Mouse (Mus musculus): ENCODE results near the gene Zfp784. TPM values are rescaled to one million over a fixed set of nuclear protein-coding genes. Genes with fewer than 3 reads are reported as not detected.
"Not testable (repeated sequence)": the region's sequence is repeated elsewhere in the genome, so short reads cannot be mapped to it uniquely, and the experiment has no call there.

Gene Zfp784
- polyA plus RNA-seq, 1 experiment from 2014 or later, result 7.8 TPM

DNA sequence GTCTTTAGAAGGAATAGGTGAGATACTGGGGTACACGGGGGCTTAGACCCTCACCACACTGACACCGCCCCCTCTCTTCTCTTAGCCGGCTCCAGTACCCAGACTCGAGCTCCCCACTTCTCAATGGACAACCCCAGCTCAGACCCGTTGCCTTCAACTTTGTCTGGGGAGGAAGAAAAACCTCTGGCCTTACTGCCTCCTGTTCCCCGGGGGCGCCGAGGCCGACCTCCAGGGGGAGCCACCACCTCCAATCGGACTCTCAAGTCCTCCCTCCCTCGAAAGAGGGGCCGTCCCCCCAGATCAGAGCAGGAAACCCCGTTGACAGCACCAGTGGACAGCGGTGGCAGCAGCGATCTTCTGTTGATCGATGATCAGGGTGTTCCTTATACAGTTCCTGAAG lies 20.9 kb downstream of the Zfp784 start:
- H3K36me3 ChIP-seq, result peaks cover 20% of the 10 kb centered on the region
- no peak for ATAC-seq (ENCODE audit: low FRiP score)

DNA sequence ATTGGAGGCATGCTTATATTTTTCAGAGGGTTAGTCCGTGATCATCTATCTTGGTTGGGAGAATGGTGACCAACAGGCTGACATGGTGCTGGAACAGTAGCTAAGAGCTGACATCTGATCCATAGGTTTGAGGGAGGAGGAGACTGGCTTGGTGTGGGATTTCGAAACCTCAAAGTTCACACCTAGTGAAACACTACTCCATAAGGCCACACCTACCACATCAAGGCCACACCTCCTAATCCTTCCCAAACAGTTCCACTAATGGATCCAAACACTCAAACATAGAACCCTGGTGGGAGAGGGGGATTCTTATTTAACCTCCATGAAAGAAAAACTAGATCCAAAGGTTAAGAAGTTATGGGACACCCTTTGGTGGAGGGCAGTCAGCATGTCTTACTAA lies 21.3 kb downstream of the Zfp784 start:
- H3K4me1 ChIP-seq (replicated peaks), result peaks cover 28% of the 10 kb centered on the region
- H3K27me3 ChIP-seq, result no peaks in the 10 kb centered on the region
- H3K4me2 ChIP-seq, result no peak overlapping the region
- H3K27ac ChIP-seq, result no peak overlapping the region
- H3K9ac ChIP-seq, result no peak overlapping the region
- WGBS, result 100% methylated on average over 2 of the region's 2 CpGs
- peaks cover 20% of the 10 kb centered on the region for H3K36me3 ChIP-seq
- H3K9me3 ChIP-seq, result no peaks in the 10 kb centered on the region
- no peak for ATAC-seq (ENCODE audit: low FRiP score)
- no peak overlapping the region for H3K4me3 ChIP-seq

More for the DNA sequence above, 20.9 kb downstream of the Zfp784 start:
- Histone ChIP-seq H3K9ac (no peak overlapping the region), H3K27ac (no peak overlapping the region), H3K9me3 (no peaks in the 10 kb centered on the region), H3K4me2 (no peak overlapping the region), H3K27me3 (no peaks in the 10 kb centered on the region), H3K4me3 (no peak overlapping the region), H3K4me1 (replicated peaks) (peaks cover 32% of the 10 kb centered on the region)
- 92% methylated on average over 16 of the region's 16 CpGs for WGBS

DNA sequence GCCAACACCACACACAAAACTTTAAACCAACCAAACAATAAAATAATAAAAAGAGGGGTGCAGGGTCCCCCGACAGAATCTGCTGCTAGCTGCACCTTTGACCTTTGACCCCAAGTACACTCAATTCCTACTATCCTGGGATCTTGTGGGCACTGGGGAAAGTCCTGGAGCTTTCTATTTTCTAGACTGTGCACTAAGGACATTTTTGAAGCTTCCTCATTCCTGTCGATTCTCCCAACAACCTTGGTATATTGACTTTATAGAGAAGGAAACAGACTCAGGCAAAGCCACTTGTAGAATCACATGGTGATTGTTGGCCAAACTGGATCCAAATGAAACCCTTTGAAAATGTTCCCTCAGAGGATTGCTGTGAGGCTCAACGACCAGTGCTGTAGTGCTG lies 22.2 kb downstream of the Zfp784 start:
- WGBS, result 59% methylated on average over 3 of the region's 3 CpGs
- peak overlapping the region; percentile 61 for H3K4me2 ChIP-seq

DNA sequence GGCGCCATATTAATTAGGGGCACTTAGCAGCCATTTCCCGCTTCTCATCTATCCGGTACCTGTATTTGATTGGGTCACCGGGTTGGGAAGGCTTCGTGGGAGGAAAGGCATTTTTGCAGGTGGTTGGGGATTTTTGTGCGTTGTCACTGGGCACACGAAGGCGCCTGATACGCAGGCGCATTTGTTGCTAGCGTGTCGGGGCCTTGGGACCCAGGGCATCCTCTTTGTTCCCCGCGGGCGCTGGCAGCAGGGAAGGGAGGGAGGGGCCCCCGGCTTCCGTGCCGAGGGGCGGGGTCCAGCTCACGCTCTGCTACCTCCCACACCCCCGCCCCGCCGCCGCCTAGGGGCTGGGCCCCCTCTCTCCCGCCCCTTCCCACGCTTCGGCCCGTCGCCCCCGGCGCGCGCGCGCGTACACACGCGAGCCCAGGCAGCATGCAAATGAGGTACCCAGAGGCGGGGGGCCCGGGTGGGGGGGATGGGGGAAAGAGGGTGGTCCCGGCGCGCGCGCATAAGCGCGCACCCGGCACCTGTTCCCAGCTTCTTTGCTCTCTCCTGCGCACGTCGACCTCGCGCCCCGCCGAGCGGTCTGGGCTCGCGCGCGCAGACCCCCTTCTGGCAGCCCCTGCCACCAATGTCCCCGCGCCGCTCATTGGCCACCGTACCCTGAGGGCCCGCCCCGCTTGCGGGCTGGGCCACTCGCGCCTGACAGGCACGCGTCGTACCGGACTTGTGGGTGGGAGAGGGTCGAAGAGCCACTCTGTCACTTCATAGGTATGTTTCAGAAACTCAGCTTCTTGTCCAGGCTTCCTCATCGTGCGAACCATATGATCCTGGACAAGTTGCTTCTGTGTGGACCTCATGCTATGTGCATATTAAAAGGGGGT lies 22.9 kb downstream of the Zfp784 start, which contains the start of gene Gm44973:
Gene Gm44973, plus strand, starts transcription at position 379 of the 884 bp plus-strand sequence.
- Histone ChIP-seq H3K27me3 (no peaks in the 10 kb centered on the region), H3K4me1 (replicated peaks) (peaks cover 15% of the 10 kb centered on the region), H3K27ac (peak within 1 kb of the TSS; percentile 99), H3K9me3 (no peaks in the 10 kb centered on the region), H3K9ac (peak within 1 kb of the TSS; percentile 80), H3K36me3 (peaks cover 31% of the 10 kb centered on the region), H3K4me2 (peak within 1 kb of the TSS; percentile 61), H3K4me3 (peak within 1 kb of the TSS; percentile 71)
- WGBS, result under 1% methylated on average over 54 of the region's 76 CpGs
- ATAC-seq (ENCODE audit: low FRiP score), result peak; percentile 78

More for the DNA sequence above, 22.2 kb downstream of the Zfp784 start:
- ATAC-seq (ENCODE audit: low FRiP score), result no peak
- H3K9me3 ChIP-seq, result no peaks in the 10 kb centered on the region
- H3K27ac ChIP-seq, result peak overlapping the region; percentile 99
- H3K36me3 ChIP-seq, result peaks cover 24% of the 10 kb centered on the region
- peak overlapping the region; percentile 76 for H3K9ac ChIP-seq
- no peaks in the 10 kb centered on the region for H3K27me3 ChIP-seq
- H3K4me1 ChIP-seq (replicated peaks), result peaks cover 19% of the 10 kb centered on the region
- H3K4me3 ChIP-seq, result peak overlapping the region; percentile 71

DNA sequence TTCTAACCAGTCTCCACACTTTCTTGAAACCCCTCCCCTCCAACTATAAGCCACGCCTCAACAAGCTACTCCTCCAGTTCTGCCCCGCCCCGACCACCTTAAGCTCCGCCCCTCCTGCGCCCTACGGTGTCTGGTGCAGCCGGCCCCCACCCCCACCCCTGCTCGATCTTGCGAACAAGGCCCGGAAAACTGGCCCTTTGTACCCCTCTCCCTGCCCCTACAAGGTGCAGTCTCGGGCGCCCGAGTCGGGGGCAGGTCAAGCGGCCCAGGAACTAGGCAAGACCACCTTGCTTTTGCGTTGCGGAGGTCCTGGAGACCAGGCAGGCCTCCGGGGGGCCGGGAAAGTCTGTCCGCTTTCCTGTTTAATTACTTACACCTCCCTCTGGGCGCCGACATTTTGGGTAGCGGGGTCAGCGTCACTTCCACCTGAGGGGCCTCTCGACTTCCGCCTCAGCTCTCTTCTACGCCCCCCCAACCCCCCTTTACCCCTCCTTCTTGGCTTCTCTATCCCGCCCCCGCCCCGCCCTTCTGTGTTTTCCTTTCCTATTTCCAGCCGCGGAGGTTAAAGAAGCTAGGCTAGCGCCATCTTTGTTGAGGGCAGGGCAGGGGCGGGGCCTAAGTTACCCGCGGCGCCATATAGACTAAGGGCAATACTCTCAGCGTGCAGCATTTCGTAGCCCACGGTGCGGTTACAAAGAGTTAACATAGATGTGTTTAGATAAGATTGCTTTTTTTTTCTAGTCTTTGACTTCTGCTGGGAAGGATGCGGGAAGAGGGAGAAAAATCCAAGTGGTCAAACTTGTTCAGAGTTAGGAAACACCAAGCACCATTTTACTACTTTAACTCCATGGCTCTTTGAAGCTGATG lies 23.8 kb downstream of the Zfp784 start, which contains the start of the genes Zfp524 and Fiz1:
Gene Zfp524, plus strand, starts transcription at position 165 of the 867 bp plus-strand sequence.
Gene Fiz1, minus strand, starts transcription at position 447 of the 867 bp plus-strand sequence.
- no peaks in the 10 kb centered on the region for H3K9me3 ChIP-seq
- WGBS, result under 1% methylated on average over 38 of the region's 42 CpGs
- ATAC-seq (ENCODE audit: low FRiP score), result peak; percentile 83

DNA sequence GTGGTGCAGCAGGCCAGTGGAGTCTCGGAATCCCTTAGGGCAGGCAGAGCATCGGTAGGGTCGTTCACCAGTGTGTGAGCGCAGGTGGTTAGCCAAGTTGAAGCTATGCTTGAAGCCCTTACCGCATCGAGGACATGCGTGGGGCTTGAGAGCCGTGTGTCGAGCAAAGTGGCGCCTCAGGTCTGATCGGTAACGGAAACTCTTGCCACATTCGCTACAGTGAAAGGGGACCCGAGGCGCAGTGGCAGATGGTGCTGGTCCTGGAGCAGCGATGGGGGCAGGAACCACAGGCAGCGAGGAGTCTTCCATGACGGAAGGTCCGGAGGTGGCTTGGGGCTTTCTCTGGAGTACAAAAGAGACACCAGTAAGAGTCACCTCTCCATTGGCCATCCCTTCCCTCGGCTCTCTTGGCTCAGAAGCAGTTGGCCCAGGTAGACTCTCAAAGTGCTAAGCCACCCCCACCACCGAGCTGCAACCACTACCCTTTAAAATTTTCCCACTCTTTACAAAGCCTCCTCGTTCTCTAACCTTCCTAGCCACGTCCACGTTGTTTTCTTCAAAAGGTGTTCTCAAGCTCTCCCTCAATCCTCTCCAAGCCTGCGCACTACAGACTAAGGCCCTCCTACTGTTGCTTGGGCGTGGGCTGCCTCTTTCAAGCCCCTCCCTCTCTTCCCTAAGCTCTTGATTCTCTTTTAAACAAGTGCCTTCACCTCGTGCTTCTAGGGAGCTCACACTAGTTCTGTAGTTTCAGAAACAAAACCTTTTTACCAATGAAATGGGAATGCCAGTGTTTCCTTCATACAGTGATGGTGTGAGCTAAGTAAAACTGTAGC lies 25.3 kb downstream of the Zfp784 start:
- H3K4me2 ChIP-seq, result no peak overlapping the region; the same call in 1 of the 2 replicates
- peaks cover 13% of the 10 kb centered on the region for H3K4me1 ChIP-seq (replicated peaks)
- no peak overlapping the region for H3K9ac ChIP-seq
- no peaks in the 10 kb centered on the region for H3K9me3 ChIP-seq
- 0 out of 2 replicates have a peak overlapping the region, but pooled peaks have one; percentile 0 for H3K4me3 ChIP-seq
- H3K36me3 ChIP-seq, result peaks cover 56% of the 10 kb centered on the region
- WGBS, result 93% methylated on average over 27 of the region's 27 CpGs
- no peak for ATAC-seq (ENCODE audit: low FRiP score)
- H3K27me3 ChIP-seq, result no peaks in the 10 kb centered on the region
- H3K27ac ChIP-seq, result no peak overlapping the region

More for the DNA sequence above, 23.8 kb downstream of the Zfp784 start, which contains the start of the genes Zfp524 and Fiz1:
- H3K9ac ChIP-seq, result peak within 1 kb of the TSS; percentile 80
- peak within 1 kb of the TSS; percentile 99 for H3K27ac ChIP-seq
- peak within 1 kb of the TSS; percentile 71 for H3K4me3 ChIP-seq
- H3K4me2 ChIP-seq, result peak within 1 kb of the TSS; percentile 61
- peaks cover 14% of the 10 kb centered on the region for H3K4me1 ChIP-seq (replicated peaks)
- H3K36me3 ChIP-seq, result peaks cover 40% of the 10 kb centered on the region
- H3K27me3 ChIP-seq, result no peaks in the 10 kb centered on the region

DNA sequence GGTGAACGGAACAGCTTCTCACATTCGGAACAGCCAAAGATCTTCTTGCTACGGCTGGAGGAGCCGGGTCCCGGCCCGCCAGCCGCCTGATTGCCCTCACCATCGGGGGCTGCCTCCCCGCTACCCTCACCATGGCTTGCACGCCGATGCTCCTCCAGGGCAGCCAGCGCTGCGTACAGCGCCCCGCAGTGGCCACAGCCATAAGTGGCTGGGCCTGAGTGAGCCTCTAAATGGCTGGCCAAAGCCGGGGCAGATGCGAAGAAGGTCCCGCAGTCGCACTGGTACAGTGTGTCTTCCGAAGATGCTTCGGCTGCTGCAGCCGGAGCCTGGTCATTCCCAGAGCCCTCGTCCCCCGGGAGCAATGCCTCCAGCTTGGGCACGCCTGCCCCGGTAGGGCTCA lies 30.0 kb downstream of the Zfp784 start:
- H3K9me3 ChIP-seq, result no peaks in the 10 kb centered on the region
- no peak overlapping the region for H3K27ac ChIP-seq
- 97% methylated on average over 26 of the region's 26 CpGs for WGBS
- H3K9ac ChIP-seq, result no peak overlapping the region
- H3K4me2 ChIP-seq, result no peak overlapping the region
- no peak for ATAC-seq (ENCODE audit: low FRiP score)
- H3K4me1 ChIP-seq (replicated peaks), result peaks cover 3% of the 10 kb centered on the region; the same call in 1 of the 2 replicates
- no peaks in the 10 kb centered on the region for H3K27me3 ChIP-seq
- no peak overlapping the region for H3K4me3 ChIP-seq
- peaks cover 68% of the 10 kb centered on the region for H3K36me3 ChIP-seq

DNA sequence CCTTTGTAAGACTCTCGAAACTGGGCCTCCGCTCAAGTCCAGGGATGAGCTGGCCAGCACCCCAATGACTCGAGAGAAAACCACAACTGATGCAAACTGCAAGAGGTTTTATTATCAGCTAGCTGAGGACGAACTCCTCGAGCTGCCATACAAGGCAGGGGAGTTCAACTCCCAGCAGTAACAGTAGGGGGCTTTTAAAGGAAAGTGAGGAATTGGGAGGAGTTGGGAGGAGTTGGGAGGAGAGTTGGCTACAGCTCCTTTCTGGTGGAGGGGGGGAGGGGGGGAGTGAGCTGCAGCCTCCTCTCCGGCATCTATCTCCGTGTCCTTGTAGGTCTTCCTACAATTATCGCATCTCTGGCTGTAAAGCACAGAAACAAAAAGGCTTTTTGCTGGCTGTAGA lies 35.4 kb downstream of the Zfp784 start:
- not testable (repeated sequence) for H3K4me2 ChIP-seq; H3K9ac ChIP-seq; H3K27ac ChIP-seq; H3K27me3 ChIP-seq; H3K4me3 ChIP-seq; ATAC-seq (ENCODE audit: low FRiP score); H3K9me3 ChIP-seq; H3K4me1 ChIP-seq (replicated peaks)
- 74% methylated on average over 8 of the region's 8 CpGs for WGBS
- H3K36me3 ChIP-seq, result peaks cover 18% of the 10 kb centered on the region

DNA sequence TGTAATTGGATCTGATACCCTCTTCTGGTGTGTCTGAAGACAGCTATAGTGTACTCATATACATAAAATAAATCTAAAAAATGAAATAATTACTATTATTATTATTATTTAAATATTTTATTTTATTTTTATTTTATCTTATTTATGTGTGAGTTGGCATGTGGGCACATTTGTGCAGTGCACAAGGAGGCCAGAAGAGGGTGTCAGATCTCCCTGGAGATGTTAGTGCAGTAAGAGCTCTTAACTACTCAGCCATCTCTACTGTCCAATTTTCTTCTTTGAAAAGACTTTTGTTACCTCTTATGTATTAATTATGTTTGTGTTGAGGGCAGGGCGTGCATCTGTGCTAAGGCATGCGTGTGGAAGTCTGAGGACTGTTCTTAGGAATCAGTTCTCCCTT lies 38.4 kb downstream of the Zfp784 start:
- no peak overlapping the region for H3K9ac ChIP-seq
- ATAC-seq (ENCODE audit: low FRiP score), result no peak
- no peaks in the 10 kb centered on the region for H3K9me3 ChIP-seq
- H3K4me3 ChIP-seq, result no peak overlapping the region
- no peaks in the 10 kb centered on the region for H3K27me3 ChIP-seq
- no peaks in the 10 kb centered on the region for H3K36me3 ChIP-seq
- no peak overlapping the region for H3K4me2 ChIP-seq
- no peak overlapping the region for H3K27ac ChIP-seq
- H3K4me1 ChIP-seq (replicated peaks), result peaks cover 14% of the 10 kb centered on the region
- WGBS, result 75% methylated on average over 2 of the region's 2 CpGs

DNA sequence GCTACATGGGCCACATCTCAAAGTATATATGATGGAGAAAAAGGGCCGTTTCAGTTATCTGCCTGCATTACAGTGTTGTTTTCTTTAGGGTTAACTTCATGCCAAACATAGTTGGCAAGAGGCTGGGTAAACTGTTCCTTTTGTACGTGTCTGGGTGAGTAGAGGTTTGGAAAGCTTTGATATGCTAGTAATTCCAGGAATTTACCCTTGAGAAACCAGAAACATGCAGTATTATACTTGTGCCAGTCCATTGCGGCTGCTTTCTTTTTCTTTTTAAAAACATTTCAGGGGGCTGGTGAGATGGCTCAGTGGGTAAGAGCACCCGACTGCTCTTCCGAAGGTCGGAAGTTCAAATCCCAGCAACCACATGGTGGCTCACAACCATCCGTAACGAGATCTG lies 41.3 kb downstream of the Zfp784 start:
- Histone ChIP-seq H3K4me2 (peak overlapping the region; percentile 95), H3K27ac (peak overlapping the region; percentile 86), H3K4me3 (peak overlapping the region; percentile 82), H3K36me3 (peaks cover 22% of the 10 kb centered on the region), H3K9me3 (no peaks in the 10 kb centered on the region), H3K4me1 (replicated peaks) (peaks cover 37% of the 10 kb centered on the region), H3K27me3 (peaks cover 16% of the 10 kb centered on the region), H3K9ac (peak overlapping the region; percentile 93)
- ATAC-seq (ENCODE audit: low FRiP score), result no peak
- WGBS, result 67% methylated on average over 8 of the region's 8 CpGs

Measured in hindbrain, embryonic 13.5 days (tissue).